Mouse (Mus musculus): ENCODE measurements around the gene Trp53i13. TPM values are rescaled to one million over a fixed set of nuclear protein-coding genes. Genes with fewer than 3 reads are reported as not detected.
A peak's percentile ranks its signal among the peaks of the same experiment; 100 is the strongest.

The Trp53i13 gene
- total RNA-seq, 1 experiment: 18.4 TPM

DNA sequence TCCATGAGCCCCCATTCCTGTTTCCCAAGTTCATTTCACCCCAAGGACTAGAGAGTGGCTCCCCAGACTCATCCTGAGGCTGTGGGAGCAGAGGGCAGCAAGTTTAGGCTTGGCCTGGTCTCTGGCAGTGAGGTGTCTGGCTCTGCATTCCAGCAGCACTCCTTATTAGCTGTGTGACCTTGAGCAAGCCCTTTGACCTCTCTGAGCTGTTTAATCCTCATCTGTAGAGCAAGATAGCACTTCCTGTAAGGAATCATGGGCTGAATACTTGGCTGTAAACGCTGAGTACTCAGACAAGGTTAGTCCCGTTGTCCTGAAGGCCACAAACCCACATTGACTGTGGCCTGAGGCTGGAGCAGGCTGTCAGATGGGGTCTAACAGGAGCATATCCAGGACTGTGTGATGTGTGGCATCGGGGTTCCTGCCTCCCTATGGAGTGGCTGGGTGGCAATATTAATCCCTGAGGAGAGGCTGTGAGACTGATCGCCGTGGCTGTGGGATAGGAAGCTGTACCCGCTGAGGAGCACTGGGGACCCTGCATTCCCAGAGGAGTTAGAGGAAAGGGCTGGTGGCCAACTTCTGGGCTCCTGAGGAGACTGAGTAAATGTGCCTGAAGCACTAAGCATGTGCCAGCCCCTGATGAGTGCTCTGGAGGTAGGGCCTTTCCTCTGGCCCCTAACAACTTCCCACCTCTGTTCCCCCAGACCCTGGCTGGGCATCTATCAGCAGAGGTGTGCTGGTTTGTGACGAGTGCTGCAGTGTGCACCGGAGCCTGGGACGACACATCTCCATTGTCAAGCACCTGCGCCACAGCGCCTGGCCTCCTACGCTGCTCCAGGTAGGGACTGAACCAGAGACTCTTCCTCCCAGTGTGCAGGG, 17.3 kb downstream of the Trp53i13 start:
- no peaks in the 10 kb centered on the region for H3K9me3 ChIP-seq (ENCODE audit: control insufficient read depth, insufficient read depth, low read depth, low read length)
- DNase-seq (ENCODE audit: low read depth, low spot score): no peak
- peak overlapping the region; percentile 6 to 19; a peak in 3 of 4 replicates for H3K4me3 ChIP-seq (ENCODE audit: insufficient read depth in 1 of 2, low read depth in 1 of 2, low read length in 2 of 2, poor library complexity in 1 of 2, severe bottlenecking in 1 of 2)
- peaks cover 15 to 51% of the 10 kb centered on the region in 2 experiments for H3K4me1 ChIP-seq (ENCODE audit: control insufficient read depth in 2 of 2, insufficient read depth in 2 of 2, low read length in 2 of 2, poor library complexity in 1 of 2)
- H3K27ac ChIP-seq (ENCODE audit: insufficient read depth, low read depth, low read length, poor library complexity, severe bottlenecking): peak overlapping the region; percentile 82
- peak overlapping the region; percentile 51; the same call in 1 of the 2 replicates for H3K9ac ChIP-seq (ENCODE audit: insufficient read depth, low read depth, low read length, poor library complexity, severe bottlenecking)
- TF ChIP-seq MAFK (IDR thresholded peaks at IDR 0.05; ENCODE audit: insufficient read depth, low read depth, low read length): no peak
- no peak for TF ChIP-seq ZNF384 (IDR thresholded peaks at IDR 0.05; ENCODE audit: low read depth, low read length)
- no peak for TF ChIP-seq HCFC1 (IDR thresholded peaks at IDR 0.05; ENCODE audit: borderline replicate concordance, insufficient read depth, low read length)
- no peak for TF ChIP-seq CHD2 (IDR thresholded peaks at IDR 0.05; ENCODE audit: low read depth, low read length)
- TF ChIP-seq ZC3H11A (IDR thresholded peaks at IDR 0.05; ENCODE audit: borderline replicate concordance, low read depth, low read length): no peak
- in situ Hi-C loops (cut with MboI; ENCODE audit: low sequenced_read_pairs in 2 of 2, unreplicated experiment in 2 of 2): no loop called here
- H3K36me3 ChIP-seq (ENCODE audit: control insufficient read depth, insufficient read depth, low read length, poor library complexity, severe bottlenecking): peaks cover 35% of the 10 kb centered on the region

DNA sequence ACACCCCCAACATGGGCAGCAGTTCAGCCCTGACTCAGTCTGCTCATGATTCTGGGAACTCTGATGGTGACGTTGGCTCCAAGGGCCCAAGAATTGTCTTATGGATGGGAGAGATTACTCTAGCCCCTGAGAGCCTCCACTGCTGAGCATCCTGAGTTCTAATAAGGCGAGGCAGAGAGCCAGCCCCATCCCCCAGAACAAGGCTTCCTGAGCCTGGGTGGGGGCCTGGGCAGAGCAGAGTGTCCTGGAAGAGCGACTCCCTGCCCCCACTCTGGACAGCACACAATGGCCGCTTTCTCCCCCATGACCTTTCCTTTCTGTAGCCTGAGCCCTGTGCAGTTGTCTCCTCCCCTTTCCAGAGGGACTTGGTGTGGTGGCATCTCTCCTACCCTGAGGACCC, 17.9 kb downstream of the Trp53i13 start:
- Histone ChIP-seq H3K27ac (ENCODE audit: insufficient read depth, low read depth, low read length, poor library complexity, severe bottlenecking) (peak overlapping the region; percentile 82), H3K4me1 (ENCODE audit: control insufficient read depth in 2 of 2, insufficient read depth in 2 of 2, low read length in 2 of 2, poor library complexity in 1 of 2) (peaks cover 15 to 45% of the 10 kb centered on the region in 2 experiments), H3K36me3 (ENCODE audit: control insufficient read depth, insufficient read depth, low read length, poor library complexity, severe bottlenecking) (peaks cover 28% of the 10 kb centered on the region), H3K9me3 (ENCODE audit: control insufficient read depth, insufficient read depth, low read depth, low read length) (no peaks in the 10 kb centered on the region), H3K9ac (ENCODE audit: insufficient read depth, low read depth, low read length, poor library complexity, severe bottlenecking) (peak overlapping the region; percentile 51), H3K4me3 (ENCODE audit: insufficient read depth in 1 of 2, low read depth in 1 of 2, low read length in 2 of 2, poor library complexity in 1 of 2, severe bottlenecking in 1 of 2) (peak overlapping the region; percentile 6 to 19; a peak in 3 of 4 replicates)
- in situ Hi-C loops (cut with MboI; ENCODE audit: low sequenced_read_pairs in 2 of 2, unreplicated experiment in 2 of 2): no loop called here
- no peak for DNase-seq (ENCODE audit: low read depth, low spot score)
- no peak for TF ChIP-seq MAFK (IDR thresholded peaks at IDR 0.05; ENCODE audit: insufficient read depth, low read depth, low read length)
- TF ChIP-seq CHD2 (IDR thresholded peaks at IDR 0.05; ENCODE audit: low read depth, low read length): no peak
- TF ChIP-seq ZC3H11A (IDR thresholded peaks at IDR 0.05; ENCODE audit: borderline replicate concordance, low read depth, low read length): no peak
- TF ChIP-seq ZNF384 (IDR thresholded peaks at IDR 0.05; ENCODE audit: low read depth, low read length): no peak
- no peak for TF ChIP-seq HCFC1 (IDR thresholded peaks at IDR 0.05; ENCODE audit: borderline replicate concordance, insufficient read depth, low read length)

DNA sequence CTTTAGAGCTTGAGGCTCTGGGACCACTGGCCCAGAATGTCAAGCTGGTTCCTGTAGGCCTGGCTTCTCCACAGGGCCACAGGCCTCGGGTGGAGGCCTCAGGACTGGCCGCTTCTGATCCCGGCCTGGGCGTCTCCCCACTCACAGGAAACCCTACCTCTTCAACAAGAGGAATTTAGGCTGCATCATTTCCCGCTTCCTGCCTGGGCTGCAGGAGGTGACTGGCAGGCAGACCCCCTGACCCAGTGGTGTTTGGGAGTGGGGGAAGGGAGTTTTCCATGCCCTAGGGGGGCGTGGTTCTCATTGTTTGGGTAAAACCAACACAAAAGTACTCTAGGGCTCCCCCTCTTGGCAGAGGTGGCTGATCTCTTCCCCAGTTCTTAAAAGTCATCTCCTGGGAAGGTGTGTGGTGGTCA, 18.4 kb downstream of the Trp53i13 start:
- Histone ChIP-seq H3K36me3 (ENCODE audit: control insufficient read depth, insufficient read depth, low read length, poor library complexity, severe bottlenecking) (peaks cover 26% of the 10 kb centered on the region), H3K27ac (ENCODE audit: insufficient read depth, low read depth, low read length, poor library complexity, severe bottlenecking) (peak overlapping the region; percentile 90), H3K9ac (ENCODE audit: insufficient read depth, low read depth, low read length, poor library complexity, severe bottlenecking) (peak overlapping the region; percentile 52), H3K4me1 (ENCODE audit: control insufficient read depth in 2 of 2, insufficient read depth in 2 of 2, low read length in 2 of 2, poor library complexity in 1 of 2) (peaks cover 18 to 41% of the 10 kb centered on the region in 2 experiments), H3K4me3 (ENCODE audit: insufficient read depth in 1 of 2, low read depth in 1 of 2, low read length in 2 of 2, poor library complexity in 1 of 2, severe bottlenecking in 1 of 2) (peak overlapping the region; percentile 20 to 39; a peak in 3 of 4 replicates), H3K9me3 (ENCODE audit: control insufficient read depth, insufficient read depth, low read depth, low read length) (no peaks in the 10 kb centered on the region)
- in situ Hi-C loops (cut with MboI; ENCODE audit: low sequenced_read_pairs in 2 of 2, unreplicated experiment in 2 of 2): no loop called here
- TF ChIP-seq ZNF384 (IDR thresholded peaks at IDR 0.05; ENCODE audit: low read depth, low read length) (no peak), HCFC1 (IDR thresholded peaks at IDR 0.05; ENCODE audit: borderline replicate concordance, insufficient read depth, low read length) (no peak), ZC3H11A (IDR thresholded peaks at IDR 0.05; ENCODE audit: borderline replicate concordance, low read depth, low read length) (no peak), MAFK (IDR thresholded peaks at IDR 0.05; ENCODE audit: insufficient read depth, low read depth, low read length) (no peak), CHD2 (IDR thresholded peaks at IDR 0.05; ENCODE audit: low read depth, low read length) (no peak)
- DNase-seq (ENCODE audit: low read depth, low spot score): peak; percentile 97

DNA sequence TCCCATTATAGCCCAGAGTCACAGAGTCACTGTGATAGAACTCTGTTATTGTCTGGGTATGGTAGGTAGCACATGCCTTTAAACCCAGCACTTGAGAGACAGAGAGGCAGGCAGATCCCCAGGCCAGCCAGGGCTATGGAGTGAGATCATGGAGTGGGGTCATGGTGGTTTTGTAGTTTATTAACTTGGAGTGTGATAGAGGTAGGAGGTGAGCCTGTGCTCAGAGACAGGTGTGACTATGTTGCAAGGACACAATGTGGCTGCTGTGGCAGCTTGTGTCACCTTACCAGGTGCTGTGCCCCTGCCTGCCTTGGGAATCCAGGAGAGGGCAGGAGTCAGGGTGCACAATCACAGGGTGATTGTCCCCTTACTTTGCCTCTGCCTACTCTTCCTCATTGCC, 20.3 kb downstream of the Trp53i13 start:
- no peak overlapping the region for H3K4me3 ChIP-seq (ENCODE audit: insufficient read depth in 1 of 2, low read depth in 1 of 2, low read length in 2 of 2, poor library complexity in 1 of 2, severe bottlenecking in 1 of 2)
- no peak overlapping the region for H3K9ac ChIP-seq (ENCODE audit: insufficient read depth, low read depth, low read length, poor library complexity, severe bottlenecking)
- H3K27ac ChIP-seq (ENCODE audit: insufficient read depth, low read depth, low read length, poor library complexity, severe bottlenecking): no peak overlapping the region
- H3K9me3 ChIP-seq (ENCODE audit: control insufficient read depth, insufficient read depth, low read depth, low read length): no peaks in the 10 kb centered on the region
- H3K36me3 ChIP-seq (ENCODE audit: control insufficient read depth, insufficient read depth, low read length, poor library complexity, severe bottlenecking): peaks cover 14% of the 10 kb centered on the region
- peaks cover 18 to 41% of the 10 kb centered on the region in 2 experiments for H3K4me1 ChIP-seq (ENCODE audit: control insufficient read depth in 2 of 2, insufficient read depth in 2 of 2, low read length in 2 of 2, poor library complexity in 1 of 2)
- in situ Hi-C loops (cut with MboI; ENCODE audit: low sequenced_read_pairs in 2 of 2, unreplicated experiment in 2 of 2): no loop called here
- DNase-seq (ENCODE audit: low read depth, low spot score): no peak
- no peak for TF ChIP-seq ZNF384 (IDR thresholded peaks at IDR 0.05; ENCODE audit: low read depth, low read length)
